Mouse (Mus musculus) brain, embryonic 14.5 days (tissue): ENCODE measurements at regions not wholly inside any gene's neighbourhood (a gene's known extent, or its start where the extent isn't known, plus 50 kb on each side); places are given as distances from the start of the nearest gene placed in this dataset.
"Not testable (repeated sequence)": the region's sequence is repeated elsewhere in the genome, so short reads cannot be mapped to it uniquely, and the experiment has no call there.

ENCODE experiments used
- DNase-seq: peaks from one replicate; pipeline ENCODE4 v3.0.0-alpha.2; 2011; ENCODE audit warnings: low read depth
- CTCF ChIP-seq: fragments of 200-500 bp; IDR thresholded peaks from 2 replicates; pipeline ENCODE4 v1.5.1; 2012; ENCODE audit warnings: inconsistent platforms, mild to moderate bottlenecking, moderate library complexity, borderline replicate concordance; ENCODE audit not compliant: insufficient read depth, insufficient read length; ENCODE audit errors: extremely low read depth
- POLR2A ChIP-seq: fragments of 200-500 bp; IDR thresholded peaks from 2 replicates; pipeline ENCODE4 v1.6.1; 2012; ENCODE audit warnings: mild to moderate bottlenecking, inconsistent platforms, borderline replicate concordance; ENCODE audit not compliant: poor library complexity, insufficient read depth, insufficient read length, severe bottlenecking; ENCODE audit errors: extremely low read depth

GRCm38 (mm10) chr11:31551614-31552271, 119.9 kb downstream of the Bod1 start:
- TF ChIP-seq CTCF, result no peak
- DNase-seq, result peak; percentile 5

- TF ChIP-seq POLR2A (no peak), CTCF (no peak)
- peak; percentile 46 for DNase-seq
These were observed 120.7 kb downstream of the Bod1 start for GRCm38 (mm10) chr11:31550747-31551613.

- DNase-seq, result not testable (repeated sequence)
These were observed 126.2 kb downstream of the Bod1 start for GRCm38 (mm10) chr11:31545514-31545913.

- TF ChIP-seq POLR2A, result no peak
- TF ChIP-seq CTCF, result no peak
- DNase-seq, result no peak
These were observed 129.0 kb downstream of the Bod1 start for GRCm38 (mm10) chr11:31542635-31543219.

GRCm38 (mm10) chr11:31541425-31541824, 130.3 kb downstream of the Bod1 start:
- DNase-seq, result no peak
- TF ChIP-seq POLR2A (no peak), CTCF (no peak)

GRCm38 (mm10) chr11:31540816-31541215, 130.9 kb downstream of the Bod1 start:
- TF ChIP-seq POLR2A, result no peak
- no peak for TF ChIP-seq CTCF
- DNase-seq, result no peak

- TF ChIP-seq CTCF (no peak), POLR2A (no peak)
- no peak for DNase-seq
These were observed 140.3 kb downstream of the Bod1 start for GRCm38 (mm10) chr11:31531416-31531815.

GRCm38 (mm10) chr11:31530851-31531250, 140.8 kb downstream of the Bod1 start:
- TF ChIP-seq POLR2A (no peak), CTCF (no peak)
- DNase-seq, result no peak

GRCm38 (mm10) chr11:31529686-31530085, 142.0 kb downstream of the Bod1 start:
- no peak for TF ChIP-seq POLR2A
- TF ChIP-seq CTCF, result no peak
- no peak for DNase-seq

GRCm38 (mm10) chr11:31524708-31525107, 147.0 kb downstream of the Bod1 start:
- DNase-seq, result no peak
- TF ChIP-seq POLR2A (no peak), CTCF (no peak)

- no peak for TF ChIP-seq CTCF
- no peak for TF ChIP-seq POLR2A
- no peak for DNase-seq
These were observed 147.5 kb downstream of the Bod1 start for GRCm38 (mm10) chr11:31524065-31524618.
